Mouse (Mus musculus) bone marrow, adult 2 months (tissue): ENCODE data around the gene Nrxn1. TPM values are rescaled to one million over a fixed set of nuclear protein-coding genes. Genes with fewer than 3 reads are reported as not detected.
"Not testable (repeated sequence)": the region's sequence is repeated elsewhere in the genome, so short reads cannot be mapped to it uniquely, and the experiment has no call there.

Experiments
- H3K27ac ChIP-seq: fragments of 200-500 bp; 2 replicates; pipeline ENCODE4 v1.5.1; 2012; ENCODE audit warnings: low read depth, mild to moderate bottlenecking, control low read depth, inconsistent platforms, low read length; ENCODE audit not compliant: control insufficient read depth, poor library complexity, insufficient read depth
- H3K4me1 ChIP-seq: fragments of 200-500 bp; 2 replicates; pipeline ENCODE4 v1.6.1; 2011; ENCODE audit warnings: low read length; ENCODE audit not compliant: control insufficient read depth, insufficient read depth
- H3K4me3 ChIP-seq: fragments of 200-500 bp; replicated peaks from 2 replicates; pipeline ENCODE3; 2011; ENCODE audit warnings: mild to moderate bottlenecking, low read depth, low read length, control low read depth; ENCODE audit not compliant: control insufficient read depth
- CTCF ChIP-seq: fragments of 200-500 bp; IDR thresholded peaks from 2 replicates; pipeline ENCODE4 v1.5.1; 2011; ENCODE audit warnings: low read length, control low read depth; ENCODE audit not compliant: control insufficient read depth, insufficient read depth
- POLR2A ChIP-seq: fragments of 200-500 bp; IDR thresholded peaks from 2 replicates; pipeline ENCODE4 v1.6.1; 2011; ENCODE audit warnings: low read depth, mild to moderate bottlenecking, control low read depth, low read length, borderline replicate concordance; ENCODE audit not compliant: control insufficient read depth
- WGBS: fragments of 180-500 bp; shearing (Covaris S2); methylation state at CpG from one replicate; pipeline ENCODE4 v1.1.7; 2018; 5-methylcytosine and 5-hydroxymethylcytosine counted together
- polyA plus RNA-seq: library from polyadenylated mRNA; stranded (reverse); fragments of >200 nt; gene quantifications from 2 replicates; pipeline ENCODE4 v1.2.4, GENCODE M21; 2011; ENCODE audit warnings: low replicate concordance; ENCODE audit not compliant: missing spikeins, insufficient read depth, insufficient read length

Gene Nrxn1
- polyA plus RNA-seq, 1 experiment, result not detected

DNA sequence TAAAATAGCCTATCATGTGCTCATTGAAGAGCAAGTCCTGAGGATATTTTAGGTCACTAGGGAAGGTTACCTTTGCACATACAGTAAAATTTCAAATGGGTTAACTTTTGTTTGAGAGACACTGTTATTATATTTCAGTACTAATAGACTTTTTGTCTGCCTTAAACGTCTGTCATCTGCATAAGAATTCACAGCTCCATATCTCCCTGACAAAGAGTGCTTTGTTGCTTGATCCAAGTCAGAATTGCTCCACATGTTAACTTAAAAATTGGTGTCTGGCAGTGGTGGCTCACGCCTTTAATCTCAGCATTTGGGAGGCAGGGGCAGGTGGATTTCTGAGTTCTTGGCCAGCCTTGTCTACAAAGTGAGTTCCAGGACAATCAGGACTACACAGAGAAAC lies 848.5 kb downstream of the Nrxn1 start:
- 80% methylated on average over 2 of the region's 2 CpGs for WGBS

DNA sequence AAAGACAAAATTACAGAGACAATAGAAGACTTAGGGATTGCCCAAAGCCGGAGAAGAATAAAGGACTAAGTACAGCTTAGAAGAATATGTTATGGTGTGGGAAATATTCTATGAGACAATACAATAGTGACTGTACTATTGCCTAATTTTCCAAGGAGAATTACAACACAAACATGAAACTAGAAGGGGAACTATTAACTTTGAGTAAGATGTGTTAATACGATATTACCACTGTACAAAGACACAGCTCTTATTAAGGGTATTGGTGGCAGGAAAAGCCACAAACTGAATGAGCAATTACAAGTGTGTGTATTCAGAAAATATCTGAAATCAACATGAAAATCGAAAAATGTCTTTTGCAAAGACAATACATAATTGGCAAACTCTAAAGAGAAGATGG lies 853.9 kb downstream of the Nrxn1 start:
- Histone ChIP-seq H3K4me1 (no peaks in the 10 kb centered on the region), H3K27ac (no peak overlapping the region), H3K4me3 (no peak overlapping the region)
- TF ChIP-seq CTCF, result no peak
- no peak for TF ChIP-seq POLR2A
- WGBS, result 50% methylated on average over 3 of the region's 3 CpGs

More for the DNA sequence above, 848.5 kb downstream of the Nrxn1 start:
- H3K4me1 ChIP-seq, result no peaks in the 10 kb centered on the region
- no peak overlapping the region for H3K4me3 ChIP-seq
- no peak for TF ChIP-seq CTCF
- no peak for TF ChIP-seq POLR2A
- no peak overlapping the region for H3K27ac ChIP-seq

DNA sequence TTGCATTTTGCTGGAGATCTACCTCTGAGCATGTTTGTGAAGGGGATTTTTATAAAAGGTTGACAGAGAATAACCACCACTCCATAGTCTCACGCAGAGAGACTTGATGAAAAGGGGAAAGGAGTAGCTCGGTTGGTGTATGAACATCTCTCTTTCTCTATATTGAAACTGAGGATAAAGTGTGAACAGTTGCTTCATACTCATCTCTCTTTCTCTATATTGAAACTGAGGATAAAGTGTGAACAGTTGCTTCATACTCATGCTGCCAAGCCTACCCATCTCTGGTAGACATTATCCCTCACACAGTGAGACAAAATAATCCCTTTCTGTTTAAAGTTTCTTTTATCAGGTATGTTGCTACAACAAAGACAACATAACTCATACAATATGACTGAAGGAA lies 854.4 kb downstream of the Nrxn1 start:
- WGBS, result 75% methylated on average over 2 of the region's 2 CpGs
- TF ChIP-seq POLR2A, result no peak
- no peaks in the 10 kb centered on the region for H3K4me1 ChIP-seq

DNA sequence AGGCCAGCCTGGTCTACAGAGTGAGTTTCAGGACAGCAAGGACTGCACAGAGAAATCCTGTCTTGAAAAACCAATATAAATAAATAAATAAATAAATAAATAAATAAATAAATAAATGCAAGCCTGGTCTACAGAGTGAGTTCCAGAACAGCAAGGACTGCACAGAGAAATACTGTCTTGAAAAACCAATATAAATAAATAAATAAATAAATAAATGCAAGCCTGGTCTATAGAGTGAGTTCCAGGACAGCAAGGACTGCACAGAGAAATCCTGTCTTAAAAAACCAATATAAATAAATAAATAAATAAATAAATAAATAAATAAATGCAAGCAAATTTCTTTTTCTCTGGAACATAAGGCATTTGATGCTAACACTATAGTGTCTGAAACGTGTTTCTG lies 857.2 kb downstream of the Nrxn1 start:
- WGBS, result 77% methylated on average over 1 of the region's 1 CpGs
- not testable (repeated sequence) for H3K4me3 ChIP-seq, H3K27ac ChIP-seq, H3K4me1 ChIP-seq

More for the DNA sequence above, 854.4 kb downstream of the Nrxn1 start:
- Histone ChIP-seq H3K4me3 (no peak overlapping the region), H3K27ac (no peak overlapping the region)

DNA sequence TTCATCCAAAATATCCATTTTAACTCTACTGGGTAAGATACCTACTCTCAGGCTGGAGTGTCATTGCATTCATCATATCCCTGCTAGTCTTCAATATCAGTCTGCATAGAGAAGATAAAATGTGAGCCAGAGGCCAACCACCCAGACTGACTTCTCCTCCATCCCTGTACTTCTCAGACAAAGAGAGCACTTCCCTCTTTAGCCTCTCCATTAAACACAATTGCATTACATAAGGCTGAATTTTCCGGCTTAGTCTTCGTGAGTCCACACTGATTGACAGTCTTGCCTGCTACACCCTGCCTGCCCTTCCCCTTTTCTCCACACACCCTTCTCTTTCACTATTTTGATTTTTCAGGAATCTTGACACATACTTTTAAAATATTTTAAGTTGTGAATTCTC lies 858.1 kb downstream of the Nrxn1 start:
- no peaks in the 10 kb centered on the region for H3K4me1 ChIP-seq
- WGBS, result 52% methylated on average over 2 of the region's 2 CpGs
- no peak for TF ChIP-seq POLR2A
- no peak for TF ChIP-seq CTCF
- H3K27ac ChIP-seq, result no peak overlapping the region
- no peak overlapping the region for H3K4me3 ChIP-seq

DNA sequence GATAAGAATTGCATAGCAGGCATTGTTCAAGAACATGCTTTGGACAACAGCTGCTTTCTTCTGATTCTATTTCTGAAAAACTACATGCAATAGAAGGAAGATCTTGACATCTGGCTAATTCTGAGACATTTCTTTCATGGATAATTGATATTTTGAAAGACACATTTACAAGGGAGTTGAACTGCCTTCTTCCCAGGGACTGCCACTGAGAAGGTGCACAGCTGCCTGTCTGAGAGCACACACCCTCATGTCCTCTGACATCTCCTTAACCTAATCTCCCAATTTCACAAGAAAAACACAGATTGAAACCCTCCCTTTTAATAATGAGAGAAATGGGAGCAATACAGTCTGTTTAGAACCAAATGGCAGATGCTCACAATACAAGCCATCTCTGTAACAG lies 884.3 kb downstream of the Nrxn1 start:
- no peaks in the 10 kb centered on the region for H3K4me1 ChIP-seq
- no peak overlapping the region for H3K4me3 ChIP-seq
- no peak for TF ChIP-seq CTCF
- TF ChIP-seq POLR2A, result no peak
- no peak overlapping the region for H3K27ac ChIP-seq

DNA sequence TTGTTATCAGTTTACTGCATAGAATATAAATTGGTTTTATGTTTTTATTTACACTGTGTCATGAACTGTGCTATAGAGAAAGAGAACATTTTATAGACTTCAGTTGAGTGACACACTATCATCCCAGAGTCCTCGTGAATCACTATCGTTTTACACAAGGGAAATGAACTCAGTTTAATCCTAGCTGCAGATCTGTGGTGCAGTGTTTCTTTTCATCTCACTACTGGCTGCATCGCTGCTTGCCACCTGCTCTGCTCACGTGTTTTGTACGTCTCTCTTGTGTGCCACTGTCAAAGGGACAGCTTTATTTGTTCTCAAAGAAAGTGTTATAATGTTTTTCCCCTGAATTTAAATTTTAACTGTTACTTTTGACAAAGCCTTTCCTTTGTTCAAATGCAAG lies 885.3 kb downstream of the Nrxn1 start:
- TF ChIP-seq CTCF, result no peak
- no peak for TF ChIP-seq POLR2A
- no peaks in the 10 kb centered on the region for H3K4me1 ChIP-seq
- H3K4me3 ChIP-seq, result no peak overlapping the region
- 80% methylated on average over 5 of the region's 5 CpGs for WGBS
- no peak overlapping the region for H3K27ac ChIP-seq

DNA sequence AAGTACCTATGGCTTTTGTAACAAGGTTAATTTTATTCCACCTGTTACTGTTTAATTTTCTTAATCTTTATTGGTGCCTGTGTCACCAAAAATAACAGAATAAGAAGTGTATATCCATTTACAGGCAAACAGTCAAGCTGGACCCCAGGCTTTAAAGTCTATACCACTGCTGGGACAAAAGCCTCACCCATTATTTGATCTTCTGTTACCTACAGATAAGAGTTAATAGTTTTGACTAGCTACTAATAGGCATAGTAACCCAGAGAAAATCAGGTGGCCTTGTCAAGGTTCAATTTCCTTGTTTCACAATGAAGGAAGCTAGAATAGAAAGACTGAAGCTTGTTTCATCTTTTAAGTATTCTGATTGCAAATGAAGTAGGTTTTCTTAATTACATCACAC lies 888.9 kb downstream of the Nrxn1 start:
- TF ChIP-seq POLR2A (no peak), CTCF (no peak)
- Histone ChIP-seq H3K4me3 (no peak overlapping the region), H3K27ac (no peak overlapping the region), H3K4me1 (no peaks in the 10 kb centered on the region)

DNA sequence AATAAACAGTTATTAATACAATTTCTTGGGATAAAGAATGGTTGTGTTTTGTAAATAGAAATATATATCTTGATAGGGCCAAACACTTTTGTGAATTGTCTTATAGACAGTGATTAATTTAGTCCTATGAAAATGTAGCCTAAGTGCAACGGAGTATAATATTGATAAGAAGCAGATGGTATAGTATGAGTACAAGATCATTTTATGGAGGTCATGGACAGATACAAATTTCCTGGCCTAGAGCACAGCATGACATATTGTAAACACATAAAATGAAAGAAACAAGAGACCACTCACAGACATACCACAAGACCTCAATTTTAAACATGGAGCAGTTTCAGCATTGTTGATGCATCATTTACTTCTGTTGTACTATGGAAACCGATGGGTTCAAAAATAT lies 890.1 kb downstream of the Nrxn1 start:
- WGBS, result 83% methylated on average over 2 of the region's 2 CpGs
- H3K4me3 ChIP-seq, result no peak overlapping the region
- TF ChIP-seq CTCF (no peak), POLR2A (no peak)
- no peaks in the 10 kb centered on the region for H3K4me1 ChIP-seq
- no peak overlapping the region for H3K27ac ChIP-seq
